Mouse (Mus musculus) midbrain, embryonic 15.5 days (tissue): ENCODE measurements around the gene Ppp2ca. TPM values are rescaled to one million over a fixed set of nuclear protein-coding genes. Genes with fewer than 3 reads are reported as not detected.

Source experiments
- ATAC-seq: fragments of 200-750 bp; cut with Nextera tagmentation; replicated peaks from 2 replicates; pipeline ENCODE4 v1.8.0; 2017; ENCODE audit warnings: moderate TSS enrichment
- H3K27ac ChIP-seq: fragments of 300-500 bp; sonication (generic); 2 replicates; pipeline ENCODE4 v1.5.1; 2015; ENCODE audit warnings: mild to moderate bottlenecking, inconsistent platforms
- H3K27me3 ChIP-seq: fragments of 300-500 bp; sonication (generic); replicated peaks from 2 replicates; pipeline ENCODE4 v1.6.1; 2015; ENCODE audit warnings: inconsistent platforms
- H3K36me3 ChIP-seq: fragments of 300-500 bp; sonication (generic); replicated peaks from 2 replicates; pipeline ENCODE4 v1.6.1; 2015; ENCODE audit warnings: inconsistent platforms
- H3K4me1 ChIP-seq: fragments of 300-500 bp; sonication (generic); 2 replicates; pipeline ENCODE4 v1.6.1; 2015; ENCODE audit warnings: inconsistent platforms
- H3K4me2 ChIP-seq: fragments of 300-500 bp; sonication (generic); 2 replicates; pipeline ENCODE4 v1.6.1; 2015; ENCODE audit warnings: inconsistent platforms, mild to moderate bottlenecking, moderate library complexity
- H3K4me3 ChIP-seq: fragments of 300-500 bp; sonication (generic); 2 replicates; pipeline ENCODE4 v1.5.1; 2015; ENCODE audit warnings: mild to moderate bottlenecking, inconsistent platforms
- H3K9ac ChIP-seq: fragments of 300-500 bp; sonication (generic); 2 replicates; pipeline ENCODE4 v1.6.1; 2015; ENCODE audit warnings: mild to moderate bottlenecking, inconsistent platforms
- H3K9me3 ChIP-seq: fragments of 300-500 bp; sonication (generic); 2 replicates; pipeline ENCODE4 v1.6.1; 2016; ENCODE audit warnings: inconsistent platforms
- WGBS: fragments of 180-500 bp; shearing (Covaris S2); methylation state at CpG from one replicate; pipeline ENCODE4 v1.1.7; 2015; ENCODE audit warnings: mixed read lengths; 5-methylcytosine and 5-hydroxymethylcytosine counted together
- microRNA-seq: library from miRNA; unstranded; fragments of <30 nt; microRNA quantifications from one replicate; pipeline ENCODE4, GENCODE M21; 2016
- polyA plus RNA-seq: library from polyadenylated mRNA; unstranded; fragments of >200 nt; fragmentation: Nextera tagmentation; extraction: Ambion mirVana; gene quantifications from 2 replicates; pipeline ENCODE4 v1.2.1, GENCODE M21; 2015

Gene Ppp2ca
- polyA plus RNA-seq, 1 experiment from 2014 or later: 127 TPM

DNA sequence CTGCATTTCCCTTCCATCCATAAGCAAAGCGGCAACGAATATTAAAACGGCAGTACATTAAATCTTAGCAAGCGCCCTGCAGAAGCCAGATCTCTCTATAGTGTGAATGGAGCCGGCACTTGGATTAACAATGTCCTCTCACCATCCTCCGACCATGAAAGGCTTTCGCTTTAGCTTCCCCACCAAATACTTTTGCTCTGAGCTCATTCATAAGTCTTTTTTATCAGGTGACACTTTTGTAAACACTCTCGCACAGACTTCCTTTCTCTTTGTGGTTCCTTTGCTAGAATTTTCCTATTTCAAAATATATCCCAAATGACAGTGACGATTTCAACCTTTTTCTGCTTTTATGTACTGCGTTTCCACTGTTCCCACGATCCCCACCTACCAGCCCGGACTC is 70.0 kb downstream of the Ppp2ca start:
- Histone ChIP-seq H3K27ac (no peak overlapping the region), H3K4me1 (peaks cover 11% of the 10 kb centered on the region), H3K9me3 (no peaks in the 10 kb centered on the region), H3K9ac (peak overlapping the region; percentile 17; the same call in 1 of the 2 replicates), H3K36me3 (no peaks in the 10 kb centered on the region), H3K27me3 (peaks cover 32% of the 10 kb centered on the region), H3K4me3 (peak overlapping the region; percentile 41), H3K4me2 (peak overlapping the region; percentile 67)
- no peak for ATAC-seq
- 18% methylated on average over 12 of the region's 12 CpGs for WGBS

Small RNAs within 50 kb of the gene (microRNA-seq; reads per million reads assigned to microRNA genes)
- gene Gm24157: not detected
- 47.4 reads per million, percentile 46 among the genes with 10 or more reads in this experiment for gene Mir3061

Other genes with a start within 250 kb of the Ppp2ca start
- 0.56 and 0.68 TPM in 2 replicates for gene Jade2, start 241.0 kb upstream of the Ppp2ca start, polyA plus RNA-seq
- gene Cdkn2aipnl, start 131.0 kb upstream of the Ppp2ca start, polyA plus RNA-seq: 120 and 121 TPM in 2 replicates
- 223 and 231 TPM in 2 replicates for gene Ube2b, start 97.9 kb upstream of the Ppp2ca start, polyA plus RNA-seq
- gene Cdkl3, start 94.5 kb upstream of the Ppp2ca start, polyA plus RNA-seq: 28.9 and 30.3 TPM in 2 replicates
- not detected in 2 replicates for gene Olfr1373, start 46.8 kb downstream of the Ppp2ca start, polyA plus RNA-seq
- not detected in 2 replicates for gene Olfr1371, start 115.3 kb downstream of the Ppp2ca start, polyA plus RNA-seq
- gene Skp1a, start 133.3 kb downstream of the Ppp2ca start, polyA plus RNA-seq: 905 and 933 TPM in 2 replicates
- gene Tcf7, start 184.3 kb downstream of the Ppp2ca start, polyA plus RNA-seq: 5.1 and 5.5 TPM in 2 replicates